15 mouse cellular contexts compared by ENCODE assay signal in genomic region chr4:150457353-150457752, GRCm38 (mm10).
DNase-seq lines count a peak whose midpoint lies in the region; ATAC-seq and TF ChIP-seq lines count a peak whose summit lies in the region.
"Had no signal": no experiment of that assay in that cellular context is flagged by ENCODE, and none has a peak within 500 bp of the region (broad histone marks: within the 10 kb centered on the region; RNA-seq: fewer than 3 reads in every experiment).

No protein-coding gene starts in this region.

- H3K27me3 ChIP-seq in heart, embryonic 16.5 days (ENCODE audit: control insufficient read depth, insufficient read depth, low read length): no peaks in the 10 kb centered on the region
- H3K27me3 ChIP-seq in heart, embryonic 11.5 days (ENCODE audit: control insufficient read depth, insufficient read depth, low read length): no peaks in the 10 kb centered on the region
- no peaks in the 10 kb centered on the region for H3K27me3 ChIP-seq in liver, adult 2 months (ENCODE audit: control insufficient read depth, insufficient read depth, low read length)
- no peaks in the 10 kb centered on the region for H3K27me3 ChIP-seq in liver, embryonic 12.5 days (replicated peaks)
- H3K27me3 ChIP-seq in midbrain, embryonic 15.5 days (replicated peaks): no peaks in the 10 kb centered on the region
- H3K27me3 ChIP-seq: CH12.LX had no signal

- H3K9ac ChIP-seq in heart, embryonic 16.5 days (ENCODE audit: low read length): no peak overlapping the region
- H3K9ac ChIP-seq in heart, embryonic 11.5 days (ENCODE audit: low read depth, low read length): no peak overlapping the region
- H3K9ac ChIP-seq in liver, adult 2 months (ENCODE audit: low read depth, low read length): no peak overlapping the region
- no peak overlapping the region for H3K9ac ChIP-seq in liver, embryonic 12.5 days
- H3K9ac ChIP-seq in midbrain, embryonic 15.5 days: no peak overlapping the region

- H3K9me3 ChIP-seq in heart, embryonic 16.5 days (replicated peaks; ENCODE audit: control insufficient read depth, low read length): no peaks in the 10 kb centered on the region
- H3K9me3 ChIP-seq in heart, embryonic 11.5 days (replicated peaks; ENCODE audit: control insufficient read depth, low read length): no peaks in the 10 kb centered on the region
- H3K9me3 ChIP-seq in liver, embryonic 12.5 days (replicated peaks): no peaks in the 10 kb centered on the region
- H3K9me3 ChIP-seq in midbrain, embryonic 15.5 days: no peaks in the 10 kb centered on the region

- no peaks in the 10 kb centered on the region for H3K36me3 ChIP-seq in heart, embryonic 16.5 days (ENCODE audit: control insufficient read depth, insufficient read depth)
- H3K36me3 ChIP-seq in heart, embryonic 11.5 days (ENCODE audit: control insufficient read depth, insufficient read depth, low read length): no peaks in the 10 kb centered on the region
- no peaks in the 10 kb centered on the region for H3K36me3 ChIP-seq in liver, adult 2 months (ENCODE audit: control insufficient read depth, insufficient read depth, low read length)
- H3K36me3 ChIP-seq in liver, embryonic 12.5 days: no peaks in the 10 kb centered on the region
- H3K36me3 ChIP-seq in midbrain, embryonic 15.5 days (replicated peaks): no peaks in the 10 kb centered on the region

- ATAC-seq in heart, embryonic 16.5 days (replicated peaks; ENCODE audit: extremely low read depth, insufficient read depth, low FRiP score): no peak
- no peak for ATAC-seq in heart, embryonic 11.5 days (replicated peaks; ENCODE audit: insufficient number of reproducible peaks, low FRiP score, low TSS enrichment)
- ATAC-seq in liver, embryonic 12.5 days: no peak
- ATAC-seq in midbrain, embryonic 15.5 days (replicated peaks): 0 out of 2 replicates have a peak, but pooled peaks have one; percentile 25

- 0 out of 2 replicates have a peak overlapping the region, but pooled peaks have one; percentile 15 for H3K27ac ChIP-seq in heart, embryonic 16.5 days (ENCODE audit: low read length)
- no peak overlapping the region for H3K27ac ChIP-seq in heart, embryonic 11.5 days (ENCODE audit: low read depth, low read length)
- H3K27ac ChIP-seq in liver, adult 2 months (replicated peaks; ENCODE audit: insufficient read depth, low read depth, low read length): no peak overlapping the region; the same call in 1 of the 2 replicates
- peak overlapping the region; percentile 57; the same call in 1 of the 2 replicates for H3K27ac ChIP-seq in liver, embryonic 12.5 days
- H3K27ac ChIP-seq in midbrain, embryonic 15.5 days: peak overlapping the region; percentile 62

- 62% methylated on average over 4 of the region's 4 CpGs for WGBS in heart, embryonic 16.5 days
- 53% methylated on average over 4 of the region's 4 CpGs for WGBS in heart, embryonic 11.5 days (ENCODE audit: insufficient replicate concordance)
- 9% methylated on average over 4 of the region's 4 CpGs for WGBS in liver, adult 2 months
- 75% methylated on average over 4 of the region's 4 CpGs for WGBS in liver, embryonic 12.5 days (ENCODE audit: insufficient replicate concordance)
- 41% methylated on average over 4 of the region's 4 CpGs for WGBS in midbrain, embryonic 15.5 days

- DNase-seq in liver, adult 2 months (ENCODE audit: extremely low read depth, low read depth, low spot score): peak; percentile 73
- no peak for DNase-seq in liver
- no peak for DNase-seq in thymus, postnatal 25 days
- no peak for DNase-seq in ovary, postnatal 10 days (ENCODE audit: low spot score)
- DNase-seq: cerebellum, adult 9-10 months; embryo, embryonic 11 days; gastrocnemius, postnatal 14 days; lung, adult 18-20 months; thymus, adult 2 months had no signal

- no peak overlapping the region for H3K4me2 ChIP-seq in heart, embryonic 16.5 days (ENCODE audit: low read depth, low read length)
- no peak overlapping the region for H3K4me2 ChIP-seq in heart, embryonic 11.5 days
- no peak overlapping the region for H3K4me2 ChIP-seq in liver, embryonic 12.5 days
- H3K4me2 ChIP-seq in midbrain, embryonic 15.5 days: no peak overlapping the region

- no peak for TF ChIP-seq CTCF in liver, adult 2 months (IDR thresholded peaks at IDR 0.05; ENCODE audit: low read depth, low read length)

- H3K79me2 ChIP-seq in liver, adult 2 months (ENCODE audit: control insufficient read depth, insufficient read depth, low read length): peaks cover 9% of the 10 kb centered on the region; the same call in 1 of the 2 replicates

- H3K4me1 ChIP-seq in heart, embryonic 16.5 days (ENCODE audit: control insufficient read depth, insufficient read depth, low read length): peaks cover 55% of the 10 kb centered on the region
- peaks cover 57% of the 10 kb centered on the region for H3K4me1 ChIP-seq in heart, embryonic 11.5 days (ENCODE audit: control insufficient read depth, insufficient read depth, low read length)
- H3K4me1 ChIP-seq in liver, adult 2 months (ENCODE audit: control insufficient read depth, insufficient read depth, low read length): peaks cover 26% of the 10 kb centered on the region
- peaks cover 95% of the 10 kb centered on the region for H3K4me1 ChIP-seq in liver, embryonic 12.5 days
- peaks cover 56% of the 10 kb centered on the region for H3K4me1 ChIP-seq in midbrain, embryonic 15.5 days

- H3K4me3 ChIP-seq in heart, embryonic 16.5 days (ENCODE audit: low read length): no peak overlapping the region
- H3K4me3 ChIP-seq in heart, embryonic 11.5 days (ENCODE audit: low read depth, low read length): no peak overlapping the region
- H3K4me3 ChIP-seq in liver, adult 2 months (ENCODE audit: insufficient read depth, low read depth, low read length): no peak overlapping the region
- H3K4me3 ChIP-seq in liver, embryonic 12.5 days: no peak overlapping the region
- no peak overlapping the region for H3K4me3 ChIP-seq in midbrain, embryonic 15.5 days
- H3K4me3 ChIP-seq: erythroblast, embryonic 14.5 days had no signal

- no peak for TF ChIP-seq POLR2A in liver, adult 2 months (IDR thresholded peaks at IDR 0.05; ENCODE audit: extremely low read depth, insufficient read depth, low read length)

Comparison
In these comparisons a context has a peak if more than half of its experiments do, and no peak if none do; other contexts are left out.
1. H3K27ac ChIP-seq: peak in heart, embryonic 16.5 days (single experiment), liver, embryonic 12.5 days (single experiment) and midbrain, embryonic 15.5 days (single experiment); none in heart, embryonic 11.5 days (single experiment) and liver, adult 2 months (single experiment).